Mouse (Mus musculus) cortical plate, adult 2 months (tissue): ENCODE data around the gene Camkmt.

Experiments used
- CTCF ChIP-seq: fragments of 200-500 bp; IDR thresholded peaks from 2 replicates; pipeline ENCODE4 v1.5.1; 2011; ENCODE audit warnings: mild to moderate bottlenecking, control low read depth, low read length; ENCODE audit not compliant: insufficient read depth; ENCODE audit errors: extremely low read depth
- POLR2A ChIP-seq: fragments of 200-500 bp; IDR thresholded peaks from 2 replicates; pipeline ENCODE4 v1.6.1; 2011; ENCODE audit warnings: mild to moderate bottlenecking, low read length, control low read depth; ENCODE audit not compliant: insufficient read depth; ENCODE audit errors: extremely low read depth

DNA sequence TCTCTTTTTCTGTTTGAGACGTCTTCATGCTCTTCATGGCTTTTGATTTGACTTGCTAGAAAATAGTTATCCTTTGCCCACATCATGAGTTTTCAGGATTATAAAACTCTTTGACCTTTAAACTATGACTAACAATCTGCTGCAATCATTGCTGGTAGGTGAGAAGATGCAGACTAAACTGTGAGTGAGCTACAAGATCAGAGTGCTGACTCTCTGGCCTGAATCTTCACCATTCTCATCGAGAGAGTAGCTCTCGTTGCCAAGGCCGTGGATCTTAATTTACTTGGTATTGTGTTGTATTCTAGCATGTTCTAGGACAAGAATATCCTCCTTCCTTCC, 72.9 kb downstream of the Camkmt start:
- TF ChIP-seq CTCF, result no peak
- TF ChIP-seq POLR2A, result no peak
